Comparison of ENCODE assay signal across 14 mouse cellular contexts in genomic region chr2:49625581-49625980, GRCm38 (mm10).
"Had no signal": no experiment of that assay in that cellular context is flagged by ENCODE, and none has a peak within 500 bp of the region (broad histone marks: within the 10 kb centered on the region; RNA-seq: fewer than 3 reads in every experiment).

No protein-coding gene starts in this region.

- H3K9ac ChIP-seq: kidney, embryonic 15.5 days; limb, embryonic 13.5 days; liver, embryonic 15.5 days; midbrain, embryonic 13.5 days had no signal

- H3K4me2 ChIP-seq: kidney, embryonic 15.5 days; limb, embryonic 13.5 days; liver, embryonic 11.5 days; liver, embryonic 15.5 days; midbrain, embryonic 13.5 days had no signal

- H3K27me3 ChIP-seq: limb, embryonic 13.5 days; midbrain, embryonic 13.5 days had no signal

- H3K4me3 ChIP-seq: kidney, embryonic 15.5 days; left cerebral cortex, adult 2 months; limb, embryonic 13.5 days; liver, embryonic 15.5 days; midbrain, embryonic 13.5 days had no signal

- ATAC-seq: midbrain, embryonic 13.5 days had no signal

- H3K27ac ChIP-seq: kidney, embryonic 15.5 days; left cerebral cortex, adult 2 months; limb, embryonic 13.5 days; liver, embryonic 15.5 days; midbrain, embryonic 13.5 days had no signal

- DNase-seq: kidney, adult 18-20 months; kidney, postnatal 25 days; lung, adult 2 months; lung, postnatal 36 days; right cerebral cortex, adult 18-20 months; right cerebral cortex, postnatal 25 days; thymus, adult 2 months; thymus, postnatal 25 days had no signal

- H3K9me3 ChIP-seq: kidney, embryonic 15.5 days; limb, embryonic 13.5 days; liver, embryonic 15.5 days; midbrain, embryonic 13.5 days had no signal

- H3K36me3 ChIP-seq: liver, embryonic 15.5 days had no signal

- H3K4me1 ChIP-seq: liver, embryonic 15.5 days had no signal
